Mouse (Mus musculus): ENCODE data around the gene Stx11.

DNA sequence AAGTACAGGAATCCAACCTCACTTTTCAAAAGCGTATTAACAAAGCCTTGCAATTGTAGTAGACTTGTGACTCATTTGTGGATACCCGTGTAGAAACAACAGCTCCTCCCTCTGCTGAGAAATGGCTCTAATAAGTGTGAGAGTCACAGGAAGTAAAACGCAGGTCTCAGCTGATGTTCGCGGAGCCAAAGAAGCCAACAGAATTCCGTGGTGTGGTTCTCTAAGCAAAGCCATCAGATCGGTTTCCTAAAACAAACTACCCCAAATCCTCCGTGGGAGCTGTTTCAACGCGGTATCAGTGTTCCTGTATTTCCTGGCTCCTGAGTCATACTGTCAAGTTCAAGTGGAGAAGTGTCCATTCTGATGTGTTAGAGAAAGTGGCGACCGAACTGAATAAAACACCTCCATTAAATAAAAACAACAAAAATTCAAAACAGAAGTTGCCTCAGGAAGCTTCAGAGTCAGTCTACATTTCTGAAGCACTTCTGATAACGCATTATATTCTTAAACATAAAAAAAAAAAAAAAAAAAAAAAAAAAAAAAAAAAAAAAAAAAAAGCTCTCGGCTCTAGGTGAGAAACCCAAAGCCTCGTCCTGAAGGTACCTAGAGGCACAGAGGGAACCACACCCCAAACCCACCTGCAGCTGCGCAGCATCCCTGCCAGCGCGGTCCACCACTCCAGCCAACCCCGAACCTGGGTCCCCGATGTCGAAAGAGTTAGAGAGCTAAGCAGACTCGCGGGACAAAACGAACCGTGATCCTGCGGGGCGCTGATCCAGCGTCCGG is 543 bp downstream of the Stx11 start:
- TF ChIP-seq E2F4 (IDR thresholded peaks at IDR 0.05; ENCODE audit: borderline replicate concordance, low read depth, low read length) (no peak), CTCF (IDR thresholded peaks at IDR 0.05 in 2 of 3, conservative IDR thresholded peaks at IDR 0.05 in 1 of 3; ENCODE audit: control insufficient read depth in 1 of 3, insufficient read depth in 1 of 3, low read depth in 2 of 3, low read length in 3 of 3, poor library complexity in 1 of 3, severe bottlenecking in 1 of 3) (no peak), CHD2 (IDR thresholded peaks at IDR 0.05; ENCODE audit: low read length) (no peak), USF1 (IDR thresholded peaks at IDR 0.05; ENCODE audit: low read depth, low read length) (no peak), POLR2A (IDR thresholded peaks at IDR 0.05; ENCODE audit: control insufficient read depth in 1 of 2, insufficient read depth in 1 of 2, low read depth in 1 of 2, low read length in 2 of 2, poor library complexity in 1 of 2) (no peak), ZNF384 (IDR thresholded peaks at IDR 0.05; ENCODE audit: low read depth, low read length) (peak; percentile 87)

Measured in MEL (cell line).